Mouse (Mus musculus) limb, embryonic 14.5 days (tissue): ENCODE measurements around the gene Medag. TPM values are rescaled to one million over a fixed set of nuclear protein-coding genes. Genes with fewer than 3 reads are reported as not detected.
A peak's percentile ranks its signal among the peaks of the same experiment; 100 is the strongest.

Experiments
- ATAC-seq: fragments of 200-750 bp; cut with Nextera tagmentation; 2 replicates; pipeline ENCODE4 v1.8.0; 2017; ENCODE audit warnings: low read depth, moderate number of reproducible peaks, moderate TSS enrichment; ENCODE audit not compliant: low FRiP score
- DNase-seq: peaks from one replicate; pipeline ENCODE4 v3.0.0-alpha.2; 2015; ENCODE audit warnings: low spot score
- H3K27ac ChIP-seq: fragments of 300-500 bp; sonication (generic); replicated peaks from 2 replicates; pipeline ENCODE4 v1.5.1; 2014; ENCODE audit warnings: low read depth, mild to moderate bottlenecking, low read length, moderate library complexity, mixed read lengths
- H3K27me3 ChIP-seq: fragments of 300-500 bp; sonication (generic); 2 replicates; pipeline ENCODE4 v1.6.1; 2014; ENCODE audit warnings: low read length, mixed read lengths; ENCODE audit not compliant: control insufficient read depth, insufficient read depth
- H3K36me3 ChIP-seq: fragments of 300-500 bp; sonication (generic); 2 replicates; pipeline ENCODE4 v1.6.1; 2014; ENCODE audit warnings: mild to moderate bottlenecking, low read length, moderate library complexity, mixed read lengths; ENCODE audit not compliant: control insufficient read depth, insufficient read depth
- H3K4me1 ChIP-seq: fragments of 300-500 bp; sonication (generic); 2 replicates; pipeline ENCODE4 v1.6.1; 2014; ENCODE audit warnings: antibody characterized with exemption, low read length, mixed read lengths; ENCODE audit not compliant: control insufficient read depth, insufficient read depth
- H3K4me2 ChIP-seq: fragments of 300-500 bp; sonication (generic); replicated peaks from 2 replicates; pipeline ENCODE4 v1.6.1; 2014; ENCODE audit warnings: low read depth, mild to moderate bottlenecking, low read length, moderate library complexity; ENCODE audit not compliant: severe bottlenecking
- H3K4me3 ChIP-seq: fragments of 300-500 bp; sonication (generic); replicated peaks from 2 replicates; pipeline ENCODE4 v1.5.1; 2014; ENCODE audit warnings: low read length
- H3K9ac ChIP-seq: fragments of 300-500 bp; sonication (generic); 2 replicates; pipeline ENCODE4 v1.6.1; 2014; ENCODE audit warnings: mild to moderate bottlenecking, low read depth, low read length, moderate library complexity; ENCODE audit not compliant: severe bottlenecking
- H3K9me3 ChIP-seq: fragments of 300-500 bp; sonication (generic); 2 replicates; pipeline ENCODE4 v1.6.1; 2016; ENCODE audit warnings: low read length; ENCODE audit not compliant: control insufficient read depth
- POLR2A ChIP-seq: fragments of 200-500 bp; IDR thresholded peaks from 2 replicates; pipeline ENCODE4 v1.8.0; 2012; ENCODE audit warnings: inconsistent platforms, mild to moderate bottlenecking, moderate library complexity, borderline replicate concordance; ENCODE audit not compliant: insufficient read depth, insufficient read length; ENCODE audit errors: extremely low read depth
- WGBS: fragments of 180-500 bp; shearing (Covaris S2); extraction: QIAGEN DNeasy Blood & Tissue Kit; methylation state at CpG from one replicate; pipeline ENCODE4 v1.1.7; 2014; 5-methylcytosine and 5-hydroxymethylcytosine counted together
- polyA plus RNA-seq, 2 experiments: library from polyadenylated mRNA; depleted of rRNA in 1 of 2; stranded (reverse) in 1 of 2; unstranded in 1 of 2; fragments of >200 nt; fragmentation: Nextera tagmentation in 1 of 2; extraction: Ambion mirVana in 1 of 2; gene quantifications; 2 replicates each; pipeline versions ENCODE4 v1.2.1 to v1.2.3; 2012 to 2014

The Medag gene
- polyA plus RNA-seq, 2 experiments: 2.6 to 3.8 TPM

DNA sequence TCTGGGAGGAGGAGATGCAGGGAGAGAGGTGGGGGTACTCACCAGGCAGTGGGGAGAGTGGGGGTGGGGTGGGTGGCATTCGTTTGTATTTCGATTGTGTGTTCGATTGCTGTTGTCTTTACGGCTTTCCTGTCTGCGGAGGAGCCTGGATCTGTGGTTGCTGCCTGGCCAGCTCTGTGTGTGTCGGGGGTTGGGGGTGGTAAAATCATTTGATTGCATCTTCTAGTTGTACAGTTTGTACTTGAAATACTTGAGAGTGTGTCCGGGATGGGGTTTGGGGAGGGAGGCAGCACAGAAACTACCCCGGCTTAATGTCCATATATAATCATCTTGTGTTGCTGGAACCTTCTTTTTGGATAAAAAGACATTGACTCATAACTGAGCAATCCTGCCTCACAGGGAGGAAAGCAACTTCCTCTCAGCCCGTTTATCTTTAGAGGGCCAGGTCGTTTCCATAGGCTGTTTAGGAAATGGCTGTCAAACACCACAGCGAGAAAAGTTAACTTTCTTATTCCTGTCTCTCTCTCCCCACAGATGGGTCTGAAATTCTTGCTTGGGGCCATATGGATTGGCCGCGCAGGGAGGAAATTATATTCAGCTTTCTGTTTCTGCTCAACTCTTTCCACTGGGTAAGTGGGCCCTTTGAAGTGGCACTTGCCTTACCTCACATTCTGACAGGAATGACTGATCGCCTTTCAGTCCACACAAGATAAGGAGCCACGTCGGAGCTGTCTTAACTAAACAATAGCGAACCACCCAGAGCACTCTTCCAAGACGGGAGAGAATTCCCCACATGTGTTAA, 19.8 kb upstream of the Medag start:
- ATAC-seq (0 out of 2 replicates have a peak, but pooled peaks have one; percentile 25), DNase-seq (peak; percentile 53)
- H3K4me2 ChIP-seq: no peak overlapping the region

DNA sequence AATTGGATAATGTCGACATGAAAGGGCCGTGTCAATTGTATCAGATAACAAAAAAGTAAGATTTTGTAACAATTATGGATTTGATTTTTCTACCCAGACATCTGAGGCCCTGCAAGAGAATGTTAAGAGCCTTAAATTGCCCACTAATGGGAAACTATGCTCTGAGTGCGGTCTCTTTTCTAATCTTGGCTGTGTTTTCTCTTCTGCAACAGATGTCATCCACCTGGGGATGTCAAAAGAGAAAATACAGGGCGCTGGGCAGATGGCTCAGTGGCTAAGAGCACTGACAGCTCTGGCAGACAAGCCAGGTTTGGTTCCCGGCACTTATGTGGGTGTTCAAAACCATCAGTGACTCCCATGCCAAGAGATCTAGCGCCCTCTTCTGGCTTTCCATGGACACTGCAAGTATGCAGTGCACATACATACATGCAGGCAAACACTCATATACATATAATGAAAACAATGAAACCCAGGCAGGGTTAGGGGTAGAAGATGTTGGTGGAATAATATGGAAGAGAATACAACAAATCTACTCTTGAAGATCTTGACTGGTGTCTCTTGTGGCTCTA, 19.0 kb upstream of the Medag start:
- H3K4me3 ChIP-seq: no peak overlapping the region
- no peak for TF ChIP-seq POLR2A
- no peaks in the 10 kb centered on the region for H3K27me3 ChIP-seq
- no peak overlapping the region for H3K4me2 ChIP-seq
- no peak for ATAC-seq
- no peak overlapping the region for H3K9ac ChIP-seq
- peaks cover 19% of the 10 kb centered on the region for H3K4me1 ChIP-seq
- peaks cover 5% of the 10 kb centered on the region; the same call in 1 of the 2 replicates for H3K9me3 ChIP-seq
- 61% methylated on average over 6 of the region's 6 CpGs for WGBS
- H3K36me3 ChIP-seq: no peaks in the 10 kb centered on the region
- no peak for DNase-seq
- H3K27ac ChIP-seq: no peak overlapping the region; the same call in 1 of the 2 replicates

More for the DNA sequence above, 19.8 kb upstream of the Medag start:
- H3K4me1 ChIP-seq: peaks cover 19% of the 10 kb centered on the region
- peak overlapping the region; percentile 23; the same call in 1 of the 2 replicates for H3K27ac ChIP-seq
- peaks cover 5% of the 10 kb centered on the region; the same call in 1 of the 2 replicates for H3K9me3 ChIP-seq
- no peaks in the 10 kb centered on the region for H3K27me3 ChIP-seq
- TF ChIP-seq POLR2A: no peak
- no peaks in the 10 kb centered on the region for H3K36me3 ChIP-seq
- 0 out of 2 replicates have a peak overlapping the region, but pooled peaks have one; percentile 1 for H3K9ac ChIP-seq
- 18% methylated on average over 18 of the region's 18 CpGs for WGBS
- H3K4me3 ChIP-seq: no peak overlapping the region

DNA sequence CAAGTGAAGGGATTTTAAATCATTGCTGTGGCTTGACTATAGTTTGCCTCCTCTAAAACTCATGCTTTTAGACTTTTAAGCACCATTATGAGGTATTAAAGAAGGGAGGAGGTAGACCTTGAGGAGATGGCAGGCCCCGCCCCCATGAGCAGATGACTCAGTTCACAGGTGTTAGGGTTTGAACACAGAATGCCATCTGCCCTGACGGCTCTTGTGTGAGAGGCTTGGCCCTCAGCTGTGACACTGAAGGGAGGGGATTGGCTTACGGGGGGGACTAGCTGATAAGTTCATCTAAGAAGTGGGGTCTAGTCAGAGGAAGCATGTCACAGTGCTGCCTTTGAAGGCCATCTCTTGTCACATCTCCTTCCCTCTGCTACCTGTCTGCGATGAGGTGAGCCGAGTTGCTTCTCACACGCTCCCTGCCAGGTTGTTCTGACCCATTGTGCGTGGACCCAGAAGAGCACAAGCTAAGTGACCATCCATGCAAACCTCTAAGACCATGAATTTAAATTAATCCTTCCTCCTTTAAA, 10.0 kb upstream of the Medag start:
- Histone ChIP-seq H3K4me3 (no peak overlapping the region), H3K9me3 (no peaks in the 10 kb centered on the region), H3K9ac (no peak overlapping the region), H3K27me3 (no peaks in the 10 kb centered on the region), H3K4me2 (no peak overlapping the region), H3K36me3 (no peaks in the 10 kb centered on the region), H3K27ac (no peak overlapping the region), H3K4me1 (peaks cover 10% of the 10 kb centered on the region)
- ATAC-seq (no peak), DNase-seq (no peak)
- 86% methylated on average over 7 of the region's 7 CpGs for WGBS
- TF ChIP-seq POLR2A: no peak

- Histone ChIP-seq H3K27me3 (no peaks in the 10 kb centered on the region), H3K9me3 (no peaks in the 10 kb centered on the region), H3K4me2 (no peak overlapping the region), H3K27ac (no peak overlapping the region), H3K4me1 (peaks cover 10% of the 10 kb centered on the region), H3K4me3 (no peak overlapping the region), H3K9ac (no peak overlapping the region), H3K36me3 (no peaks in the 10 kb centered on the region)
- no peak for TF ChIP-seq POLR2A
- WGBS: 87% methylated on average over 10 of the region's 10 CpGs
- no peak for DNase-seq
- ATAC-seq: no peak
These were observed 9.5 kb upstream of the Medag start for GRCm38 (mm10) chr5:149402029-149402428.

DNA sequence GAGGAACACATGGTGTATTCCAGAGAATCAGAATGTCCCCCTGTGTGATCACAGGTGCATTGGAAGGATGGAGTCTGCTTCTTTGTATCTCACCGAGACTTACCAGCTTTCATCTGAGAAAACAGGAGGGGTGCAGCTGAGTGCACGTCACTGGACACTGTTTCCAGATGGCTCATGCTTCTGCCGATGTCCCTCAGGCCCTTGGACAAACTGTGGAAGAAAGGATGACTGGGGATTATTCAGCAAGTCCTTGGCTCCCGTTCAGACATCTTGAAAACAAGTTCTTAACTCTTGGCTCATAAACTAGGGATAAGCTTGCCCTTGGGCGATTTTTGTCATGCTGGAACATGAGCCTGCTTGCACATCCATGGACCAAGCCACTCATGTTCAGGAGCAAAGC, 8.2 kb upstream of the Medag start:
- no peaks in the 10 kb centered on the region for H3K36me3 ChIP-seq
- H3K4me1 ChIP-seq: peaks cover 10% of the 10 kb centered on the region
- no peak overlapping the region for H3K27ac ChIP-seq
- no peak for TF ChIP-seq POLR2A
- peak; percentile 62; the same call in 1 of the 2 replicates for ATAC-seq
- 47% methylated on average over 5 of the region's 5 CpGs for WGBS
- H3K9ac ChIP-seq: no peak overlapping the region
- DNase-seq: peak; percentile 71
- H3K9me3 ChIP-seq: 0 out of 2 replicates have a peak, but pooled peaks cover 5% of the 10 kb centered on the region
- no peaks in the 10 kb centered on the region for H3K27me3 ChIP-seq
- no peak overlapping the region for H3K4me2 ChIP-seq
- H3K4me3 ChIP-seq: no peak overlapping the region
